Mouse (Mus musculus) spleen, embryonic (tissue): ENCODE data around the gene Mctp2.

Source experiments
- CTCF ChIA-PET: fragments of 350-600 bp; sonication (Branson Sonifier 250); formaldehyde crosslinking; loops from one replicate; lab custom pipeline; 2022; lab: Charles Lee

Gene Mctp2

DNA sequence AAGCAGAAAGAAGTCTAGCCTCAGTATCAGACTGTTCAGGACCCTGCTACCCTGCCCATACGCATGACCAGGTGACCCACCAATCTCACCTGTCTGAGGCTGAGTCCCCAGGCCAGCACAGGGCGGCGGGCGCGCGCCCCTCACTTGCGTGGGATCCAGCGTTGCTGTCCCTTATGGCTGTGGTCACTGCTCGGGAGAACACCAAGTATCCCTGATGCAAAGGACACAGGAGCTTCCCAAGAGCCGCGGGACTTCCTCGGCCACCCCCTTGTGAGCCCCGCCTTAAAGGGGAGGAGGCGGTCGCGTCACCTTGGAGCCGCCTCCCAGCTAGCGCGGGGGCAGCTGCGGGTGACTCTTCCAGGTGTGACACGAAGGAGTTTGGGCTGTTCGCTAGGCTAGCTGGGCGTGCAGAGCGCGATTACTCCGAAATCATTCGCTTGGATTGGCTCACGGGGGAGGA is at the start of gene Mctp2:
TSS of gene Mctp2 (minus strand) at position 227 of the 460 bp plus-strand sequence.
- CTCF ChIA-PET, result interaction anchor here (0.5 kb wide), 1 partner anchor 1219 kb away, joined by 3 read pairs; no protein-coding TSS in a partner anchor

DNA sequence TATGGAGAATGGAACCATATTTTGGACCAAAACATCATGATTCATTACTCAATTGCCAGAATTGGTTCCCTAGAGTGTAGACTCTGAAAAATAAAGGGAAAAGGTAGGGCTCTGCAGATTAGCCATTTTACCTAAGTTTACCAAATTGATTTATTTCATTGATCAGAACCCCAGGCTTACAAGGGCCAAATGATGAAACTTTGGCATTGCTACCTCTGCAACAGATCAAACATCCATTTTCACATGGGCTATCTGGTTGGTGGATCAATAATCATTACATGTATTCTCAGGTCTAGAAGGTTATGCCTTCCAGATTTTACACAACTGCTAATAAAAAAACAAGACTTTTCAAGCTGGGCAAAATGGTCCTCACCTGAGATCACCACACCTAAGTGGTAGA is 39.5 kb upstream of the Mctp2 start:
- CTCF ChIA-PET, result no interaction called here

DNA sequence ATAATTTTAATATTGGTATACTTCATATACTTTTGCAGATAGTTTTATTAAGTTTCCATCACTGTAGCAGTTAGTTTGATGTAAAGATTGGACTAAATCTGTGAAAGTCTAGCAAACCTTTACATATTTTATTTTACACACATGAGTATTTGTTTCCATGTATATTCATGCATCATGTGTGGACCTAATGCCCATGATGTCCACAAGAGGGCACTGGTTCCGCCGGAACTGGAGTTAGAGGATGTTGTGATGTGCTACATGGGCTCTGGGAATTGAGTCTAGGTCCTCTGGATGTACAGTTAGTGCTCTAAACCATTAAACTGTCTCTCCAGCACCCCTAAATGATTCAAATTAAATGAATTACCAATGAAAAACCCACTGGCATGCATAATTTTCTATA is 37.3 kb upstream of the Mctp2 start:
- CTCF ChIA-PET, result no interaction called here

DNA sequence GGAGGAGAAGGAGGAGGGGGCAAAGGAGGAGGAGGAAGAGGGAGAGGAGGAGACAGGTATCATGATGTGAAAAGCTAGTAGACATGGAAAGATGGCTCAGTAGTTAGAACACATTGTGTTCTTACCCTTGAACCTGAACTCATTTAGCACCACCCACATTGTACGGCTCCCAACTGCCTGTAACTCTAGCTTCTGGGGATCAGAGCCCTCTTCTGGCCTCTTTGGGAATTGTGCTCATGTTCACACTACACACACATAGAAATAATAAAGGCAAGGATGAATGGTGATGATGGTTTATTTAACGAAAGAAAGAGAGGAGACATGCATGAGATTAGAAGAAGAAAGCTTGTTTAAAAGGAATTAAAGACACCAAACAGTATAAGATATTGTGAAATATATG is 36.4 kb upstream of the Mctp2 start:
- CTCF ChIA-PET, result interaction anchor here (0.5 to 0.7 kb wide), 3 partner anchors 14 to 1180 kb away, joined by 3 read pairs; no protein-coding TSS in a partner anchor

DNA sequence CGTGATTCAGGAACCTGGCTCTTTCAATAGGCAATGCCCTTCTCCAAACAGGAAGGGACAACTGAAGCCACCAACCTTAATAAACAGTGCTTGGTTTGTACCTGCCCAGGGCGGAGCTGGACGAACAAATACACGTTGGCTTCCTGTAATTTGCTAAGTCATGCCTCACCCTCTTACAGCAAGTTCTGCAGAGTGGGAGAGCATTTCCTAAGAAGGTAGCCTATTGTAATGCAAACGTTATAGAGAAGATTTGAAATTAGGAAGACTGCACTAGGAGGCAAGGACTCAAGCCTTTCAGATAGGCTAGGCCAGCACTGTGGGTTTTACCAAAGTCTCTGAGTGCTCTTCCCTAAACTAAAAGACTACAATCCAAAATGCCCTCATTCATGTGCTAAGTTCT is 19.6 kb upstream of the Mctp2 start:
- CTCF ChIA-PET, result no interaction called here

DNA sequence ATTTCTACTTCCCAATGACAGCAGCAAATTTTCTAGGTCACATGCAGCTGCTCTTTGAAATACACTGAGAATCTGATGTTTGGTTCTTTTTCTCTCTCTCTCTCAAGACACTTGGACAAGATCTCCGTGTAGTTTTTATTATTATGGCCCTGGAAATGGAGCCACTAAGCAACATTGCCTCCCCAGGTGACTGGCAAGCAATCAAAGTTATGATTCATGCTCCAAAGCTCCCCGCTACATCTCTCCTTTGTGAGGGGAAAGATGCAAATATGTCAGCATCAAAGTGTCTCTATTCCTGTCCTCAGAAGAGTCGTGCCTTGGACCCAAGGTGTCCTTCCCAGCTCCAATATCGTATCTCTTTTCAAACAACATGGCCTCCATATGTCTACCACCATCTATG is 14.5 kb upstream of the Mctp2 start:
- CTCF ChIA-PET, result no interaction called here

DNA sequence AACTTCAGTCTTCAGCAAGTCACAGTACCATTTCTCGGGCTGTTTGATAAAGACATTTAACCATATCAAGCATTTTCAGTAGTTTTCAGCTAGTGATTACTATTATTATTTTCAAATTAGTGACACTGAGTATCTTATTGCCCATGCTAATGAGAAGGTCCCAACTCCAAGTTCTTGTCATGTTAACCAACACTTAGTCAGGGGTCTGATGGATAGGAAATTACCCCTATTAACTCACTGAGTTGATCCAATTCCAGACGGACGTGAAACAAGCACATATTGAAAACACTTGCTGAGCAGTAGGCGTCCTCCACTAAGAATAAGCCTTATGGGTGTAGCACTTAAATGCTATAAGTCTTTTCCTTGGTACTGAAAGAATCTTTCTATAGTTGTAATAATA is 14.0 kb upstream of the Mctp2 start:
- CTCF ChIA-PET, result no interaction called here

DNA sequence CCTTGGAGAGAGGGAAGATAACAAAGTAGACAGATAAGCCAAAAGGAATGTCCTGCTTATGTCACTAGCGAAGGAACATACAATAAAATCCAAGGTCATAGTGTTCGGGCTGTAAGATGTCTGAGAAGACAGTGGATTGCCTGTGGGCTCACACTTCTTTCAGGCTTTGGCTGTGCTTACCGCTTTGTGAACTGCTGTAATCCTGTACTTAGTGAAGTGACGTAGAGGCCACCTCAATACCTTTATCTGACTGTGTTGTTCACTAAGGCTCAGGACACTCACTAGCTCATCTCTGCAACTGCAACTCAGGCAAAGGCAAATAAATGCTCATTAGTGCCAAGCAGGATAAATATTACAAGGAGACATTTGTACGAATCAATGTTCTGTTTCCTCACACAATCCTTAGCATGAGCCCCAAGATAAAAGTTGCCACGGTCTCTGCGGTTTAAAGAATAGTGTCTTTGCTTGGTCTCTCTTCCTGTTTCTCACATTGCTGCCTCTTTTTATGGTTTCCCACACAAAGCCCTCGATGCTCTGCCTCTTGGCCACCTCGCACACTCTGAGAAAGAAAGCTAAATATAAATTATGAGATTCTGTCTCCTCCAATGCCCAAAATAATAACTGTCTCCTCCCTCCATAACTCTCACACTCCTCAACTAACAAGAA is 8.1 kb upstream of the Mctp2 start:
- CTCF ChIA-PET, result interaction anchor here (0.6 kb wide), 1 partner anchor 49 kb away, joined by 3 read pairs; no protein-coding TSS in a partner anchor

DNA sequence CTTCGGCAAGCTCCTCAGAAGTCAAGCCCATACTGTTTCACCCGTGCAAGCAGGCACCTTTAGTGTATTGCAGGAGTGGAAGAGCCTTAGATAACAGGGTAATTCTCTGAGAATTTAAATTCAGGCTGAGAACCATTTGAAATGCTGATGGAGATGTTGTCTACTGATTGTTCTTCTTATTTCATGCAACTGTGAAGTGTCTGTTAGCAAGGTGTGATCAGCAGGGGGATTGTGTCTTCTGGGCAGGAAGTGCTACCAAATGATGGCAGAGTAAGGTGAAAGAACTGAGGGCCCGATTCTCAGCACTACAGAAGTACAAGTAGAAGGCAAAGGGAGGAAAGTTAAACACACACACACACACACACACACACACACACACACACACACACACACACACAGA is 7.5 kb upstream of the Mctp2 start:
- CTCF ChIA-PET, result interaction anchor here (0.6 kb wide), 1 partner anchor 49 kb away, joined by 3 read pairs; no protein-coding TSS in a partner anchor

DNA sequence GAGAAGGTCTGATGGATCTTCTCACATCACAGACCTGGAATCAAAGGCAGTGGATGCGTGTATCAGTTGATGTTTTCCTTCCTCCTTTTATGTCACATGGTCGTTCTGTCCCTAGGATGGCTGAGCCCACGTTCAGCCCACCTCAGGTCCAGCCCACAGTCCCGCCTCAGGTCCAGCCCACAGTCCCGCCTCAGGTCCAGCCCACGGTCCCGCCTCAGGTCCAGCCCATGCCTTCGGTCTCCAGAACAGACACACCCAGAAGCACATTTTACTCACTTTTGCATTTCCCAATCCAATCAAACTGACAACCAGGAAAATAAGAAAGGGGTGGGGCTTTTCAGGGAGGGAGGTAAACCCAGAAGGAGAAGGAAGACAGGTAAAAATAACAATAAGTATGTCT is 5.2 kb upstream of the Mctp2 start:
- CTCF ChIA-PET, result no interaction called here

DNA sequence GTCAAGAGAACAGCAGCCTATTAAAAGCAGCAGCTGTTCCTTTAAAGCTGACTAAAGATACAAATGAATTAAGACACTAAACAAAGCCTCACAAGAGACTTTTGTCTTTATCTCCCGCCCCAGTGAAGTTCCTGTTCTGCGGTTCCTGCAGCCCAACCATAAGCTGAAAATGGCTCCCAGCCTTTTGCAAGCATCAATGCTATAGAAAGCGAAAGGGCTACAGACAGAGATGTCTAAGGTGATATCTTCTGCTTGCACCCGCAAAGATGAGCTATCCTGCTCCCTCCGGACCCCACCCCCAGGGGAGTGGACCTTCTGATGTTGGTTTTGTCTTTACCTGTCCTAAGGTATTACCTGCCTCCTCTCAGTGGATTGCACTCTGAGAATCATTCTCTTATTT is 1.7 kb upstream of the Mctp2 start:
- CTCF ChIA-PET, result interaction anchor here (0.6 kb wide), 1 partner anchor 1338 kb away, joined by 3 read pairs; no protein-coding TSS in a partner anchor

DNA sequence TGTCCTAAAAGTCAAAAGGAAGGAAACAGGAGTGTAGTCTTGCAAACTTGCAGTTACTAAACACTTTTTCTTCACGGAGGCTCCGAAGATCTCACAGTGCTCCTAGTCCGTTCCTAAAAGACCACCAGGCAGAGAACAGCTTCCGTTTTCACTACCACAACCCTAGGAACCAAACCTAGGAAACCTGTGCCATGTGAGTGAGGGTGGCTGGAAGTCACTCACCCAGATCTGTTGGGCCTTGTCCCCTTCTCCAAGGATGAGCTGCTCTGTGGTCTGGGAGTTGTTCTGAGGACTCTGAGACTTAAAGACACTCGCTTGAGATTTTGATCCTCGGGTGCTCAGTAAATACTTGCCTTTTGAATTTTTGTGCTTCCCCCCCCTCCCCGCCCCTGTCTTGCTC is 439 bp upstream of the Mctp2 start:
- CTCF ChIA-PET, result no interaction called here

DNA sequence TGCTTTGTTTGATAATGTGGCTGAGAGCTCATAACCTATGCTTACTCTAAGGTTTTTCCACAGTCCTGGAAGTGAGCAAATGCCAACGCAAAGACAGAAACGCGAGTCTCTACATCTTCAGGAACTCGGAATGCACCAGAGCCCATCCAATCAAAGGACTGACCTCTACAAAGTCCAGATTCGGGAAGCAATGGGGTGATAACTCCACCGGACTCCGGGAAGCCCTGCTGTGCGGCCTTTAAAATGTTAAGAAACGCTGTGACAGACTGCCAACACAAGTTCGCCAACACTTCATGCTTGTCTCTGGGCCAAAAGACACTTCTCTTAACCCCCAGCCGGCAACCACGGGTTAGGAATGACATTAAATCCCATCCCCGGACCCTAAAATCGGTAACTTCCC is 437 bp downstream of the Mctp2 start:
- CTCF ChIA-PET, result interaction anchor here (0.5 kb wide), 1 partner anchor 1219 kb away, joined by 3 read pairs; no protein-coding TSS in a partner anchor

DNA sequence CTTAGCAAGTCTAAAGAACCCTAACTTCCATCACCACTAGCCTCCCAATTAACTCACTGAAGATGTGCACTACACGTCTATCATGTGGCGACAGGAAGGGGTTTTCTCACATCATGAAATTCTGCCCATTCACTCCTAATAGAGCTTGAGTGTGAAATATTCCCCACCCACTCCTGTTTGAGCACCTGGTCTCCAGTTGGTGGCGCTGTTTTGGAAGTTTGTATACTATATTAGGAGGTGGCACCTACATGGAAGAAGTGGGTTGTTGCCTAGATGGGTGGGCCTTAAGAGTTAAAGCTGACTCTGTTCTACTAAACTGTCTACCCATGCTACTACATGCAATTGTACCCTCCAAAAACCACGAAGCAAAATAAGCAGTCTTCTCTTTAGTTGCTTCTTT is 4.7 kb downstream of the Mctp2 start:
- CTCF ChIA-PET, result no interaction called here

DNA sequence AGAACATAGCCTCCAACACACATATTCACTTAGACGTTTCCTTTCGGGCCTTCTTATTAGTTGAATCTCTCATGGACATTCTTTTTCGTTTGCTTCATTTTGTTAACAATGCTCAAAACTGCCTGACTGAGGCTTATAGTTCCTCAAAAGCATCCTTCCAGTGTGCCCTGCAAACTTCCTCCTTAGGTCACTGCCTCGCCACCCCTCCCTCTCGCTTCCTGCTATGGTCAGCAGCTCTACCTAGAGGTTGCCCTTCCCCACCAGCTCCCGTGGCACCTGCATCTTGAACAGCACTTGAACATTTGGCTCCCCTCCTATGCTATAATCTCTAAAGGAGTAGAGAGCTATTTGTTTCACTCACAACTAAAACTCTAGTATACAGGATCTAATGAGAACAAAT is 6.7 kb downstream of the Mctp2 start:
- CTCF ChIA-PET, result no interaction called here

DNA sequence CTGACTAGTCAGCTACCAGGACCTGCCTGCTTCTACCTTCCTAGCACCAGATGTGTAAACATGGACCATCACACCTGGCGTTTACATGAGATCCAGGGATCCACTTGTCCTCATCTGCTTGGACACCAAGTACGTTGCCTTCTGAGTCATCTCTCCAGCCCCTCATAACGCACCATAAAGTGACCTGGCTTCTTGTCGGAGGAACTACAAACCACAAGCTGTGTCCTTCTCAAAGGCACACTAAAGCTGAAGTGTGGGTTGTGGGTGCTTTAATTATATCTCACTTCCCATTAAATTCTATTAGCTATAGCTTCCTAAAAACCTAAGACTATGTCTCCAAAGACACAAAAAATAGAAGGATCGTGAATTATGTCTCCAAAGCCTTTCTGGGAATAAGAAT is 9.4 kb downstream of the Mctp2 start:
- CTCF ChIA-PET, result no interaction called here

DNA sequence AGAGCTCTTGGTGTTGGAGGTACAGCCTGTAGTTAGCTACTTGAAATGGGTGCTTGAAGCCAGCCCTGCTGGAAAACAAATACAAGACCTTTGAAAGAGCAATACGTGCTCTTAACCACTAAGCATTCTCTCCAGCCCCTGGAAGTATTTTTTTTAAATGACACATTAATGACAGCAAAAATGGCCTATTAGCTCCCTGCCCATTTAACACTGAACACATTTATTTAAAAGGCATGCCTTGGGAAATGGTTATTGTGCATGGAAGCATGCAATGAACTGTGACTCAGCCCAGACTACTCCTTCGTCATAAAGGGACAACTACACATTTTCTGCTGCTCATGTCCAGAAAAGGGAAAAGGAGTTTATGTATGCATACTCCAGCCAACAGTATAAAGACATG is 10.2 kb downstream of the Mctp2 start:
- CTCF ChIA-PET, result no interaction called here

DNA sequence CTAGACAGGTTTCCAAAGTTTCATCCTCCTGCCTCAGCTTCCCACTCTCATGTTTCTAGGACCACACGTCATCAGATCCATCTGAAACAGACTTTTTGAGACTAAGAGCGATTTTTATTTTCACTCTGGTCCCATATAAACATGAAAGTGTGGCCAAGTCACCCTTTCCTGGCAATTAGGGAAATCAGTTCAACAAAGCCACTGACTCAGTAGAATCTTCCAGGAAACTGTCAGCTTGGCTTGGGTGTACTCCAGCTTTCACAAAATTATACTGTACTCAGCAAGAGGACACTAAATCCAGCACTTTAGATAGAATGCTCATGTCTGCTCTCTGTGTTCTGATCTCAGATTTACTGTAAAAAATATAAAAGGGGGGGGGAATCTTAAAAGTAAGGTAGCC is 11.5 kb downstream of the Mctp2 start:
- CTCF ChIA-PET, result no interaction called here

DNA sequence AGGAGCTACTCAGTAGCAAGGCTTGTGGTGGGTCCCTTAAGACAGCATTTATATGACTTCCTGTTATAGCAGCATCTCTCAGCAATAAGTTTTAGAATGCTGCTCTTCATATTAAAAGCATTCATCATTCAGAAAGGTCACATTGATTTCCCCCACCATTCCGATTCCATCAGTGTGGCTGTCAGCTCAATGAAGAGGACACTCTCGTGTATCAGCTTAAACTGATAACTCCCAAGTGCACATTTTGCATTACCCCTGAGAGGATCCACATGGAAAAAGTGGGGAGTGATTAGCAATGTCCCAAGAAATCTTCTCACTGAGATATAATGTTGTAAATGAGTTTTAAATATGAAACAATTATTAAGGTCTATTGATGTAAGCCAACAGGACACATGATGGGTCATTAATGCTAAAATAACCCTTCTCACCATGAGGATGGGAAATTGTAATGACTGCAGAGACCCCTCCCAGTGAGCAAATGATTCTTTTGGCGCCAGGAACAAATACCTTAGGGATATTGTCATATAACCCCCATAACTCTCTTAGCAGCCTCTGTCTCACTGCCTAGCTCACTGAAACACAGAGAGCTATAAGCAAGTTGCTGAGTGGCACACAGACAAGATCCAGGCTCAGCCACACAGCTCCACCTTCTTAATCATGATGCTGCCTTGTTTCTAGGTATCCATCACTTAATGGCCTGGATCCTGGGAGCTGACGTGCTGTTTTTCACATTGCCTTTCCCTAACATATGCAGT is 12.4 kb downstream of the Mctp2 start:
- CTCF ChIA-PET, result no interaction called here

DNA sequence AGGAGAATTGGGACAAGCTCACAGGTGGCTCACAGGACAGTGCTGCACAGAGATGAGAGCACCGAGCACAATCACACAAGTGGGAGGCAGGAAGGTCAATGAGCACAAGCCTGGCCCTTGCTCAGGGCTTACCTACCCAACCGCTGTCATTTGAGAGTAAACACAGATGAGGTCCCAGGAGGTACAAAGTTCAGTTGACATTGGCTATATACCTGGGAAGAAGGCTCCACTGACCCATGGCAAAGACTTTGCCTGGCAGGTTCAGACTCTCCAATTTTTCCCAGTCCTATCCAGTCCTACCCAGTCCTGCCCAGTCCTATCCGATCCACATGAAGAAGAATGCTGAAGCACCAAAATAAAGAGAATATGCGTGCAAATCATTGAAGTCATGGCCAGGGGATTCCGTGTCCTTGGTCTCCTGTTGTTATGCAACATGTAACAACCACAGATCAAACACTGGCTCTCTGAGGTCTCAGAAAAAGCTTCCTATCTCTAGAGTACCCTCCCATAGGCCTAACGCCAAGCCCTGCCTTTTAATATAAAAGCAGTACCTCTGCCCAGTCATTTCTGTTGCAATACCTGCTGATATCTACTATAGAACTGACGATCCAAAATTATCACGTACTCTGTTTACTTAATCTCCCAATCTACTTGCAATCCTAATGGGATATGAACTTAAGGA is 14.0 kb downstream of the Mctp2 start:
- CTCF ChIA-PET, result no interaction called here

DNA sequence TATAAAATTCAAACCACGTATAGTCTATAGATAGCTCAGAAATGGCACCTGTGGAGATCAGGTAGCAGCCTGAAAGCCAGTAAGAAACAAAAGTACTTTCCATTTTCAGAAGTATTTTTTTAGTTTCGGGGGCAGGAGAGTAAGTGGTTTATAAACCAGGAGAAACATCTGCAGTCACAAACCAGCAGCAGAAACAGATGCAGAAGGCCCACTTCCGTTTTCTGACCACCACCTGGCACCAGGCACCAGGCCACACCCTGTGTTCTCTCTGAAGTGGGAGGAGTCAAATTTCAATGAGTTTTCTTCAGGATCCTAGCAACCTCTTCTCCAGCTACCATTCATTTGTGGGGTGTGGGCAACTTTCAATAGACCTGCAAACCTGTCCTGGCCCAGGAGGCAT is 25.7 kb downstream of the Mctp2 start:
- CTCF ChIA-PET, result no interaction called here

DNA sequence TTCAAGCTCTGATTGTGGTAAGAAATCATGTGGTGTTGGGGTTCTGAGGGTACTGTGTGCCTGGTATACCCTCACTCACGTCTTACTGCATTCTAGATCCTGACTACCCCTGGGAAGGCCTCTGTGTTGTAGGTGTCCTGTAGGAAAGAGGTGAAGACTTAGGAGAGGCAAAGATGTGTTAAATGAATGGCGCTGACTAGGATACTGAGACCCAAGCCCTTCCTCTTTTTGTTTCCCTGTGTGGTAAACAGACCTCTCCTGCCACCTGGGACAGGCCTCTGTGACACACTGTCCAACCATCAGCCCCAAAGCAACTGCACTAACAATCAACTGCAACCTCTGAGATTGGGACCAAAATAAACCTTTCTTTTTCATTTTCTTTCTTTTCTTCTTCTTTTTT is 28.0 kb downstream of the Mctp2 start:
- CTCF ChIA-PET, result interaction anchor here (0.7 kb wide), 1 partner anchor 1194 kb away, joined by 6 read pairs; no protein-coding TSS in a partner anchor
